Mouse (Mus musculus) erythroblast, embryonic 14.5 days (primary cell): ENCODE results near the gene Rnaseh2a.

Experiments used
- GATA1 ChIP-seq: IDR thresholded peaks from 2 replicates; pipeline ENCODE4 v1.6.1; 2012; ENCODE audit warnings: low read length, inconsistent platforms, mixed read lengths
- TAL1 ChIP-seq: IDR thresholded peaks from 3 replicates; pipeline ENCODE4 v1.6.1; 2012; ENCODE audit warnings: low read length, inconsistent platforms, mixed read lengths

GRCm38 (mm10) chr8:84907493-84907892 is 62.1 kb downstream of the Rnaseh2a start:
- no peak for TF ChIP-seq TAL1
- TF ChIP-seq GATA1 = no peak
